Mouse (Mus musculus): ENCODE results near the gene Cdc42bpa. TPM values are rescaled to one million over a fixed set of nuclear protein-coding genes. Genes with fewer than 3 reads are reported as not detected.

The Cdc42bpa gene
- polyA plus RNA-seq, 1 experiment from 2014 or later = 19.1 TPM

GRCm38 (mm10) chr1:179961777-179962176 is 1.5 kb downstream of the Cdc42bpa start:
- Histone ChIP-seq H3K4me3 (peak overlapping the region; percentile 85), H3K36me3 (no peaks in the 10 kb centered on the region), H3K4me2 (replicated peaks) (peak overlapping the region; percentile 87), H3K9me3 (no peaks in the 10 kb centered on the region), H3K4me1 (peaks cover 24% of the 10 kb centered on the region), H3K27me3 (replicated peaks) (no peaks in the 10 kb centered on the region), H3K9ac (peak overlapping the region; percentile 51; the same call in 1 of the 2 replicates), H3K27ac (no peak overlapping the region)
- WGBS = 44% methylated on average over 4 of the region's 4 CpGs
- ATAC-seq (ENCODE audit: low FRiP score, low read depth) = no peak

GRCm38 (mm10) chr1:179969776-179970428 is 9.6 kb downstream of the Cdc42bpa start:
- H3K4me2 ChIP-seq (replicated peaks) = no peak overlapping the region
- H3K9ac ChIP-seq = no peak overlapping the region
- H3K4me3 ChIP-seq = no peak overlapping the region
- H3K27me3 ChIP-seq (replicated peaks) = no peaks in the 10 kb centered on the region
- no peaks in the 10 kb centered on the region for H3K9me3 ChIP-seq
- no peaks in the 10 kb centered on the region for H3K36me3 ChIP-seq
- H3K4me1 ChIP-seq = 0 out of 2 replicates have a peak, but pooled peaks cover 3% of the 10 kb centered on the region
- no peak for ATAC-seq (ENCODE audit: low FRiP score, low read depth)
- H3K27ac ChIP-seq = no peak overlapping the region
- 80% methylated on average over 5 of the region's 5 CpGs for WGBS

DNA sequence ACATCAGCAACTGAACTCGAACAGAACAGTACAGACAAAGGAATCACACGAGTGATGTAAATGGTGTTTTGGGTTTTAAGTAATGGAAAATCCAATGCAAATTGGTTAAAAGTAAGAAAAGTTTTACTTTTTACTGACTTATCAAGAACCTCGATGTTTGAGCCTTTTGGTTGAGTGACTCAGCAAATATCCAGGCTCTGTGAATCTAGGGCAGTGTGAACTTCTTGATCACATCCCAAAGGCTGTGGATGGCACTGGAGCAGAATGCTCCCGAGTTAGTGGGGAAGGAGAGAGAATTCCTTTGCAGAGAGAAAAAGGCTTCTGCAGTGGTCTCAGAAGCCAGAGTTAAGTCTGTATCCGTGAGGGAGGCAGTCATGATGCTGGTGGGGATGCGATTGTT is 14.7 kb downstream of the Cdc42bpa start:
- H3K36me3 ChIP-seq = no peaks in the 10 kb centered on the region
- ATAC-seq (ENCODE audit: low FRiP score, low read depth) = no peak
- no peak overlapping the region for H3K4me2 ChIP-seq (replicated peaks)
- no peak overlapping the region for H3K4me3 ChIP-seq
- no peak overlapping the region for H3K9ac ChIP-seq
- no peaks in the 10 kb centered on the region for H3K9me3 ChIP-seq
- no peaks in the 10 kb centered on the region for H3K27me3 ChIP-seq (replicated peaks)
- WGBS = 80% methylated on average over 6 of the region's 6 CpGs
- peaks cover 3% of the 10 kb centered on the region; the same call in 1 of the 2 replicates for H3K4me1 ChIP-seq
- H3K27ac ChIP-seq = no peak overlapping the region

DNA sequence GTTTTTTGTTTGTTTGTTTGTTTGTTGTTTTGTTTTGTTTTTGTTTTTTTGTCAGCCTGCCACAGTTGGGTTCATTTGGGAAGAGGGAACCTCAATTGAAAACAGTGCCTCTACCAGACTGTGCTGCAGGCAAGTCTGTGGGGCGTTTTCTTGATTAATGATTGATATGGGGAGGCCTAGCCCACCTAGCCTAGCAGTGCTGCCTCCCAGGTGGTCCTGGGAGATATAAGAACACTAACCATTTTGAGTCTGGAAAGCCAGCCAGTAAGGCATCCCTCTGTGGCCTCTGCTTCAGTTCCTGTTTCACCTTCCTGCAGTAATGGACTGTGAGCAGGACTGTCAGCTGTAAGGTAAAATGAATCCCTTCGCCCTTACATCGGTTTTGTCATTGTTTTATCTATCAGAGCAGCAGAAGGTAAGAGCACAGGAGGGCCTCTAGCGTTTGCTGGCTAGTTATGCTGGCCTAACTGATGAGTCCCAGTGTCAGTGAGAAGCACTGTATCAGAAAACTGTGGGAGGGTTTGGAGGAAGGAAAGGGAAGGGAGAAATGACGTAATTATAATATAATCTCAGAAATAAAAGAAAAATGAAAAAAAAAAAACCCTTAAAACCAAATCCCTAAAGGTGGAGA is 15.5 kb downstream of the Cdc42bpa start:
- WGBS = 77% methylated on average over 5 of the region's 5 CpGs

DNA sequence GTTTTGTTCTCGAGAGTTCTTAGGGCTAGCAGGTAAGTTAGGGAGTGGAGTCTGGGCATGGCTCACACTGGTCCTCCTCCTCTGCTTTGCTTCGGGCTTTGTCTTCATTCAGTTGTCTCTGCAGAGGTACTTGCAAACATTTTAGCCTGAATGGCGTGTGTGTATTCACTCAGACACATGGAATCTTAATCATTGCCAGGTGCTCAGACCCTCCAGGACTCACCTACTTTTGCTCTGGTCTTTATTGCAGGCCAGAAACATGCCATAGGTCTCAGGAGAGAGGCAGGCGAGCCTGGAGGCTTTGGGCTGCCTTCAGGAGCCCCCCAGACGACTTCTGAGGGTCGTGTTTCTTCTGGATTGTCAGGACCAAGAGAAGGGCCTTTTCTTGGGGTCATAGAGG is 17.2 kb downstream of the Cdc42bpa start:
- peaks cover 7% of the 10 kb centered on the region; the same call in 1 of the 2 replicates for H3K9me3 ChIP-seq
- H3K36me3 ChIP-seq = no peaks in the 10 kb centered on the region
- H3K9ac ChIP-seq = no peak overlapping the region
- no peak overlapping the region for H3K27ac ChIP-seq
- no peak overlapping the region for H3K4me2 ChIP-seq (replicated peaks)
- H3K4me1 ChIP-seq = peaks cover 3% of the 10 kb centered on the region; the same call in 1 of the 2 replicates
- 64% methylated on average over 6 of the region's 6 CpGs for WGBS
- no peak for ATAC-seq (ENCODE audit: low FRiP score, low read depth)
- H3K27me3 ChIP-seq (replicated peaks) = no peaks in the 10 kb centered on the region
- no peak overlapping the region for H3K4me3 ChIP-seq

More for the DNA sequence above, 15.5 kb downstream of the Cdc42bpa start:
- no peaks in the 10 kb centered on the region for H3K27me3 ChIP-seq (replicated peaks)
- no peak overlapping the region for H3K27ac ChIP-seq
- no peaks in the 10 kb centered on the region for H3K9me3 ChIP-seq
- ATAC-seq (ENCODE audit: low FRiP score, low read depth) = no peak
- no peaks in the 10 kb centered on the region for H3K36me3 ChIP-seq
- H3K4me1 ChIP-seq = peaks cover 3% of the 10 kb centered on the region; the same call in 1 of the 2 replicates
- no peak overlapping the region for H3K9ac ChIP-seq
- H3K4me2 ChIP-seq (replicated peaks) = no peak overlapping the region
- no peak overlapping the region for H3K4me3 ChIP-seq

GRCm38 (mm10) chr1:179978742-179979141 is 18.5 kb downstream of the Cdc42bpa start:
- H3K4me3 ChIP-seq = no peak overlapping the region
- peaks cover 7% of the 10 kb centered on the region; the same call in 1 of the 2 replicates for H3K9me3 ChIP-seq
- no peaks in the 10 kb centered on the region for H3K27me3 ChIP-seq (replicated peaks)
- H3K4me2 ChIP-seq (replicated peaks) = no peak overlapping the region
- ATAC-seq (ENCODE audit: low FRiP score, low read depth) = no peak
- H3K36me3 ChIP-seq = no peaks in the 10 kb centered on the region
- H3K9ac ChIP-seq = no peak overlapping the region
- 64% methylated on average over 1 of the region's 1 CpGs for WGBS
- no peak overlapping the region for H3K27ac ChIP-seq
- no peaks in the 10 kb centered on the region; the same call in 1 of the 2 replicates for H3K4me1 ChIP-seq

GRCm38 (mm10) chr1:179981680-179982079 is 21.4 kb downstream of the Cdc42bpa start:
- H3K27ac ChIP-seq = no peak overlapping the region
- no peaks in the 10 kb centered on the region for H3K36me3 ChIP-seq
- H3K4me2 ChIP-seq (replicated peaks) = no peak overlapping the region
- H3K4me1 ChIP-seq = no peaks in the 10 kb centered on the region
- no peaks in the 10 kb centered on the region for H3K27me3 ChIP-seq (replicated peaks)
- H3K9ac ChIP-seq = no peak overlapping the region
- H3K9me3 ChIP-seq = peaks cover 7% of the 10 kb centered on the region; the same call in 1 of the 2 replicates
- no peak overlapping the region for H3K4me3 ChIP-seq
- no peak for ATAC-seq (ENCODE audit: low FRiP score, low read depth)

- H3K27ac ChIP-seq = no peak overlapping the region
- no peak overlapping the region for H3K9ac ChIP-seq
- H3K4me1 ChIP-seq = no peaks in the 10 kb centered on the region
- H3K4me2 ChIP-seq (replicated peaks) = no peak overlapping the region
- H3K9me3 ChIP-seq = peaks cover 7% of the 10 kb centered on the region; the same call in 1 of the 2 replicates
- ATAC-seq (ENCODE audit: low FRiP score, low read depth) = no peak
- no peaks in the 10 kb centered on the region for H3K36me3 ChIP-seq
- WGBS = 85% methylated on average over 1 of the region's 1 CpGs
- H3K27me3 ChIP-seq (replicated peaks) = no peaks in the 10 kb centered on the region
- H3K4me3 ChIP-seq = no peak overlapping the region
These were observed 21.9 kb downstream of the Cdc42bpa start for GRCm38 (mm10) chr1:179982183-179982582.

DNA sequence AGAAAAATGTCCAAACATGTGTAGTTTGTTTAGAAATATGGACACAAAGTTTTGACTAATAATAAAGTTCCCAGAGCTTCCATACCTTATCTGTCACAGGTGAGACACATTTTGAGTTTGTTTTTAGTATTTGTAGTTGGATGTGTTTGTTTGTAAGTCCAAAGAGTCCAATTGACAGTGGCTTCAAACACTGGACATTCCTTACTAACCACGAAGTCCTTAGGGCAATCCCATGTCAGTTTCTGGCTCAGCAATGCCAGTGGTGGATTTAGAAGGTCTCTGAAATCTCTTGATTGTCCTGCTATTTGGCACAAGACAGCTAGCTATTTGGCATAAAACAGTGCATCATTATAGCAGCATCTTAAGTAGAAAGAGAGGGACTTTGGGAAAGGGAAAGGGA is 22.7 kb downstream of the Cdc42bpa start:
- no peak overlapping the region for H3K27ac ChIP-seq
- no peak overlapping the region for H3K9ac ChIP-seq
- 100% methylated on average over 1 of the region's 1 CpGs for WGBS
- ATAC-seq (ENCODE audit: low FRiP score, low read depth) = no peak
- H3K9me3 ChIP-seq = peaks cover 7% of the 10 kb centered on the region; the same call in 1 of the 2 replicates
- no peak overlapping the region for H3K4me2 ChIP-seq (replicated peaks)
- H3K36me3 ChIP-seq = no peaks in the 10 kb centered on the region
- H3K4me3 ChIP-seq = no peak overlapping the region
- H3K27me3 ChIP-seq (replicated peaks) = no peaks in the 10 kb centered on the region
- H3K4me1 ChIP-seq = no peaks in the 10 kb centered on the region

DNA sequence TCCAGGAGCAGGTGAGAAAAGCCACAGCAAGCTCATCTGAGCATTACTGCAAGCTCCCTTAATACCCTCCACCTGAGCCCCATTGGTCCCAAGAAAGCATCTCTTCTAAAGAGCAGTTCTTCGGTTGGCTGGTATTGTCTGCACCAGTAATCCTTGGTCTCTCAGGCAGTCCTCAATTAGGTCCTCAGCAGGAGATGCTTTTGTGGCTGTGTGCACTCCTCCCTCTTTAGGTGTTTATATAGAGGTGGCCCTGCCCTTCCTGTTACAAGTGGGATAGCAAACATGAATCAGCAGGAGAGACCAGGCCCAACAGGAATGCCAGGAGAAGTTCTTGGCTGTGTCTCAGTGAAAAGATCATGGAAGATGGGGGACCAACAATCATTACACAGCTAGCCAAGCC is 23.9 kb downstream of the Cdc42bpa start:
- Histone ChIP-seq H3K27me3 (replicated peaks) (no peaks in the 10 kb centered on the region), H3K9me3 (peaks cover 7% of the 10 kb centered on the region; the same call in 1 of the 2 replicates), H3K27ac (no peak overlapping the region), H3K4me2 (replicated peaks) (no peak overlapping the region), H3K9ac (no peak overlapping the region), H3K4me3 (no peak overlapping the region), H3K4me1 (no peaks in the 10 kb centered on the region), H3K36me3 (no peaks in the 10 kb centered on the region)
- WGBS = 65% methylated on average over 1 of the region's 1 CpGs
- ATAC-seq (ENCODE audit: low FRiP score, low read depth) = no peak

DNA sequence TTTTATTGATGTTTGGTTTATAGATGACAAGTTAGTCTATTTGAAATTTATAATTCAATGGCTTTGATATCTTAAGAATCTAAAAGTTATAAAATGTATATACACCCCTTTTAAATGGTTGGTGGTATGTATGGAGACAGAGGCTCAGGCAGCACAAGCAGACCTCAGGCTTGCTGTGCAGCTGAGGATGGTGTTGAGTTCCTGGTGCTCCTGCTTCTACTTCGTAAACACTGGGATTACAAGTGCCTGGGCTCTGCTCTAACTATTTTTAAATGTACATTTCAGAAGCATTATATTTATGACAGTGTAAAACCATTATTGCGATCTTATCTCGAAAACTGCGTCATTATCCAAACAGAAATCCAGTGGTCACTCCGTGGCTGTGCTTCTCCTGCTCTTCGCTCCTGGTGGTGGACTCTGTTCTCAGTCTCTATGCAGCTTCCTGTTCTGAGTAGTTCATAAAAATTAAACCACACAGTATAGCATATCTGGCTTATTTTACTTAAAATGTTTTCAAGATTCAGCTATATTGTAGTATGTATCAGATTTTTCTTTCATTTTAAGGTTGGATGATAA is 31.5 kb downstream of the Cdc42bpa start:
- Histone ChIP-seq H3K9me3 (no peaks in the 10 kb centered on the region), H3K4me1 (no peaks in the 10 kb centered on the region), H3K27me3 (replicated peaks) (no peaks in the 10 kb centered on the region), H3K4me3 (no peak overlapping the region), H3K9ac (no peak overlapping the region), H3K4me2 (replicated peaks) (no peak overlapping the region), H3K36me3 (no peaks in the 10 kb centered on the region), H3K27ac (no peak overlapping the region)
- no peak for ATAC-seq (ENCODE audit: low FRiP score, low read depth)
- 91% methylated on average over 6 of the region's 6 CpGs for WGBS

DNA sequence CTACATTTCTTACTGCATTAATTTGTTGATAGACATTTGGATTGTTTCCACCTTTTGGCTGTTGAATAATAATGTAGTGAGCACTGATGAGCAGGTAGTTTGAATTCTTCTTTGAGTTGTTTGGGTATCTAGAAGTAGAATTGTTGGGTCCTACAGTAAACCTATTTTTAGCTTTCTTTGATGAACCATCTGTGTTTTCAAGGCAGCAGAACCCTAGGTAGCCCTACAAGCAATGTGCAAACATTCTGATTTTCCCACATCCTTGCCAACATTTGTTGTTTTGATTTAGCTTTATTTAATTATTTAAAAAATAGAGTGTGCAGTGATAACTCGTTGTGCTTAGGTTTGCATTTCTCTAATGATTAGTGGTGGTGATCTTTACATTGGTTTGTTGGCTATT is 32.0 kb downstream of the Cdc42bpa start:
- H3K4me3 ChIP-seq = no peak overlapping the region
- WGBS = 82% methylated on average over 1 of the region's 1 CpGs
- no peak overlapping the region for H3K27ac ChIP-seq
- H3K27me3 ChIP-seq (replicated peaks) = no peaks in the 10 kb centered on the region
- no peak for ATAC-seq (ENCODE audit: low FRiP score, low read depth)
- H3K4me1 ChIP-seq = no peaks in the 10 kb centered on the region
- H3K9ac ChIP-seq = no peak overlapping the region
- H3K36me3 ChIP-seq = no peaks in the 10 kb centered on the region
- H3K4me2 ChIP-seq (replicated peaks) = no peak overlapping the region
- no peaks in the 10 kb centered on the region for H3K9me3 ChIP-seq
